Mouse (Mus musculus): ENCODE data around the gene Dock10. TPM values are rescaled to one million over a fixed set of nuclear protein-coding genes. Genes with fewer than 3 reads are reported as not detected.
A peak's percentile ranks its signal among the peaks of the same experiment; 100 is the strongest.

Dock10 gene
- polyA plus RNA-seq, 1 experiment from 2014 or later: 2.8 TPM

GRCm38 (mm10) chr1:80637214-80637705, 121.1 kb downstream of the Dock10 start:
- DNase-seq (ENCODE audit: low spot score) (peak; percentile 14), ATAC-seq (ENCODE audit: low FRiP score, low TSS enrichment) (peak; percentile 38; the same call in 1 of the 2 replicates)
- H3K4me3 ChIP-seq (ENCODE audit: low read depth, low read length): no peak overlapping the region
- H3K27ac ChIP-seq (replicated peaks): 0 out of 2 replicates have a peak overlapping the region, but pooled peaks have one; percentile 18
- H3K36me3 ChIP-seq (ENCODE audit: control insufficient read depth, insufficient read depth, low read length): no peaks in the 10 kb centered on the region
- H3K9me3 ChIP-seq (ENCODE audit: control insufficient read depth, low read length): no peaks in the 10 kb centered on the region
- TF ChIP-seq CTCF (IDR thresholded peaks at IDR 0.05; ENCODE audit: low read depth): no peak
- TF ChIP-seq EP300 (optimal IDR thresholded peaks at IDR 0.05): no peak
- H3K9ac ChIP-seq (ENCODE audit: low read length): no peak overlapping the region
- no peaks in the 10 kb centered on the region for H3K27me3 ChIP-seq (ENCODE audit: control insufficient read depth, insufficient read depth, low read length)
- H3K4me2 ChIP-seq (replicated peaks; ENCODE audit: low read depth): no peak overlapping the region
- H3K4me1 ChIP-seq (replicated peaks; ENCODE audit: control insufficient read depth, insufficient read depth): no peaks in the 10 kb centered on the region
- WGBS: 59% methylated on average over 4 of the region's 4 CpGs

DNA sequence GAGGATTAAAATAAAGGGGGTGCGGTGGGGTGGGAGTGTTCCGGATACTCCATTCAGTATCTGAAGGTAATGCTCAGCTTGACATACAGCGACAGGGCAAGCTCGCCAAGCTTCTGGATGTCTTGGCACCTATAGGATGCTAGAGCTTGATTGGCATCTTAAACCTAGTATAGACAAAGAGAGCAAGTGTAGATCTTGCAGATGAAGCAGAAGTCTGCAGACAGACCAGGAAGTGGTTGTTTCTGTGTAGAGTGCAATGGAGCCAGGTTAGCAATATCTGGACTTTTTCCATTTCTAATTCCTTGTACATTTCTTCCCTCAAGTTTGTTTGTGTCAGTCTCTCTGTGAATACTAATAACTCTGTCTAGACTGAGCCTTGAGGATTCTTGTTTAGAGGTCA, 122.5 kb downstream of the Dock10 start:
- Histone ChIP-seq H3K27me3 (ENCODE audit: control insufficient read depth, insufficient read depth, low read length) (no peaks in the 10 kb centered on the region), H3K4me2 (replicated peaks; ENCODE audit: low read depth) (no peak overlapping the region), H3K9ac (ENCODE audit: low read length) (no peak overlapping the region), H3K4me3 (ENCODE audit: low read depth, low read length) (no peak overlapping the region), H3K9me3 (ENCODE audit: control insufficient read depth, low read length) (no peaks in the 10 kb centered on the region), H3K36me3 (ENCODE audit: control insufficient read depth, insufficient read depth, low read length) (no peaks in the 10 kb centered on the region), H3K27ac (replicated peaks) (no peak overlapping the region), H3K4me1 (replicated peaks; ENCODE audit: control insufficient read depth, insufficient read depth) (no peaks in the 10 kb centered on the region)
- TF ChIP-seq EP300 (optimal IDR thresholded peaks at IDR 0.05) (no peak), CTCF (IDR thresholded peaks at IDR 0.05; ENCODE audit: low read depth) (no peak)
- DNase-seq (ENCODE audit: low spot score) (no peak), ATAC-seq (ENCODE audit: low FRiP score, low TSS enrichment) (no peak)
- 94% methylated on average over 4 of the region's 4 CpGs for whole genome bisulfite sequencing

DNA sequence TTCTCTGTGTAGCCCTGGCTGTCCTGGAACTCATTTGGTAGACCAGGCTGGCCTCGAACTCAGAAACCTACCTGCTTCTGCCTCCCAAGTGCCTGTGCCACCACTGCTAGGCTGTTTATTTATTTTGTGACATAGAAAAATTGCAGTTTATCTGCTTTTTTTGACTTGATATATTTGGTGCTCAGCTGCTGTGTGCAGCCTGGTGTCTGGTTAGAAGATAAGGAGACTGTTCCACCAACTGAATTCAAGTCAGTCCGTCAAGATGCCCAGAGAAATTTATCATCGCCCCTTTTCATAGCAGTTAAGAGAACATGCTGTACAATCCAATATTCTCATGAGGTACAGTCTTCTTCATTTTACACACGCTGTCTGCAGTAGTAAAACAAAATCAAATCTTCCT, 124.8 kb downstream of the Dock10 start:
- TF ChIP-seq CTCF (IDR thresholded peaks at IDR 0.05; ENCODE audit: low read depth) (no peak), EP300 (optimal IDR thresholded peaks at IDR 0.05) (no peak)

GRCm38 (mm10) chr1:80630179-80631149, 127.9 kb downstream of the Dock10 start:
- H3K9me3 ChIP-seq (ENCODE audit: control insufficient read depth, low read length): no peaks in the 10 kb centered on the region
- H3K4me2 ChIP-seq (replicated peaks; ENCODE audit: low read depth): no peak overlapping the region
- H3K9ac ChIP-seq (ENCODE audit: low read length): no peak overlapping the region
- no peak overlapping the region for H3K4me3 ChIP-seq (ENCODE audit: low read depth, low read length)
- H3K36me3 ChIP-seq (ENCODE audit: control insufficient read depth, insufficient read depth, low read length): no peaks in the 10 kb centered on the region
- H3K27me3 ChIP-seq (ENCODE audit: control insufficient read depth, insufficient read depth, low read length): no peaks in the 10 kb centered on the region
- TF ChIP-seq EP300 (optimal IDR thresholded peaks at IDR 0.05) (no peak), CTCF (IDR thresholded peaks at IDR 0.05; ENCODE audit: low read depth) (peak; percentile 17; the same call in 1 of the 2 replicates)
- ATAC-seq (ENCODE audit: low FRiP score, low TSS enrichment) (no peak), DNase-seq (ENCODE audit: low spot score) (no peak)
- H3K27ac ChIP-seq (replicated peaks): no peak overlapping the region
- 42% methylated on average over 5 of the region's 5 CpGs for WGBS
- no peaks in the 10 kb centered on the region for H3K4me1 ChIP-seq (replicated peaks; ENCODE audit: control insufficient read depth, insufficient read depth)

More for the DNA sequence above, 124.8 kb downstream of the Dock10 start:
- no peak for DNase-seq (ENCODE audit: low spot score)
- Histone ChIP-seq H3K9me3 (ENCODE audit: control insufficient read depth, low read length) (no peaks in the 10 kb centered on the region), H3K27me3 (ENCODE audit: control insufficient read depth, insufficient read depth, low read length) (no peaks in the 10 kb centered on the region), H3K9ac (ENCODE audit: low read length) (no peak overlapping the region), H3K4me2 (replicated peaks; ENCODE audit: low read depth) (no peak overlapping the region), H3K4me1 (replicated peaks; ENCODE audit: control insufficient read depth, insufficient read depth) (no peaks in the 10 kb centered on the region), H3K36me3 (ENCODE audit: control insufficient read depth, insufficient read depth, low read length) (no peaks in the 10 kb centered on the region), H3K4me3 (ENCODE audit: low read depth, low read length) (no peak overlapping the region), H3K27ac (replicated peaks) (no peak overlapping the region)
- no peak for ATAC-seq (ENCODE audit: low FRiP score, low TSS enrichment)
- 86% methylated on average over 4 of the region's 4 CpGs for whole genome bisulfite sequencing

- H3K9ac ChIP-seq (ENCODE audit: low read length): no peak overlapping the region
- TF ChIP-seq CTCF (IDR thresholded peaks at IDR 0.05; ENCODE audit: low read depth) (no peak), EP300 (optimal IDR thresholded peaks at IDR 0.05) (no peak)
- H3K27ac ChIP-seq (replicated peaks): no peak overlapping the region
- no peaks in the 10 kb centered on the region for H3K4me1 ChIP-seq (replicated peaks; ENCODE audit: control insufficient read depth, insufficient read depth)
- no peak for DNase-seq (ENCODE audit: low spot score)
- no peak for ATAC-seq (ENCODE audit: low FRiP score, low TSS enrichment)
- H3K27me3 ChIP-seq (ENCODE audit: control insufficient read depth, insufficient read depth, low read length): no peaks in the 10 kb centered on the region
- H3K36me3 ChIP-seq (ENCODE audit: control insufficient read depth, insufficient read depth, low read length): no peaks in the 10 kb centered on the region
- no peaks in the 10 kb centered on the region for H3K9me3 ChIP-seq (ENCODE audit: control insufficient read depth, low read length)
- no peak overlapping the region for H3K4me3 ChIP-seq (ENCODE audit: low read depth, low read length)
- H3K4me2 ChIP-seq (replicated peaks; ENCODE audit: low read depth): no peak overlapping the region
Observed at GRCm38 (mm10) chr1:80628054-80628453, 130.3 kb downstream of the Dock10 start.

- no peaks in the 10 kb centered on the region for H3K27me3 ChIP-seq (ENCODE audit: control insufficient read depth, insufficient read depth, low read length)
- WGBS: 86% methylated on average over 4 of the region's 4 CpGs
- H3K4me1 ChIP-seq (replicated peaks; ENCODE audit: control insufficient read depth, insufficient read depth): no peaks in the 10 kb centered on the region
- H3K4me2 ChIP-seq (replicated peaks; ENCODE audit: low read depth): no peak overlapping the region
- DNase-seq (ENCODE audit: low spot score) (no peak), ATAC-seq (ENCODE audit: low FRiP score, low TSS enrichment) (no peak)
- H3K36me3 ChIP-seq (ENCODE audit: control insufficient read depth, insufficient read depth, low read length): no peaks in the 10 kb centered on the region
- no peak overlapping the region for H3K4me3 ChIP-seq (ENCODE audit: low read depth, low read length)
- no peaks in the 10 kb centered on the region for H3K9me3 ChIP-seq (ENCODE audit: control insufficient read depth, low read length)
- no peak overlapping the region for H3K27ac ChIP-seq (replicated peaks)
- no peak for TF ChIP-seq CTCF (IDR thresholded peaks at IDR 0.05; ENCODE audit: low read depth)
- no peak for TF ChIP-seq EP300 (optimal IDR thresholded peaks at IDR 0.05)
- H3K9ac ChIP-seq (ENCODE audit: low read length): no peak overlapping the region
Observed at GRCm38 (mm10) chr1:80626800-80627199, 131.5 kb downstream of the Dock10 start.

Measured in stomach, postnatal 0 days (tissue).